Mouse (Mus musculus) forebrain, embryonic 12.5 days (tissue): ENCODE results near the gene Gclc. TPM values are rescaled to one million over a fixed set of nuclear protein-coding genes. Genes with fewer than 3 reads are reported as not detected.
A peak's percentile ranks its signal among the peaks of the same experiment; 100 is the strongest.

ENCODE experiments used
- ATAC-seq: fragments of 200-750 bp; cut with Nextera tagmentation; 2 replicates; pipeline ENCODE4 v1.8.0; 2017; ENCODE audit warnings: moderate TSS enrichment; ENCODE audit not compliant: low FRiP score
- H3K27ac ChIP-seq: fragments of 300-500 bp; sonication (generic); 2 replicates; pipeline ENCODE4 v1.5.1; 2016; ENCODE audit warnings: mild to moderate bottlenecking
- H3K27me3 ChIP-seq: fragments of 300-500 bp; sonication (generic); 2 replicates; pipeline ENCODE4 v1.6.1; 2016; ENCODE audit warnings: mild to moderate bottlenecking
- H3K36me3 ChIP-seq: fragments of 300-500 bp; sonication (generic); replicated peaks from 2 replicates; pipeline ENCODE4 v1.6.1; 2016; ENCODE audit warnings: mild to moderate bottlenecking
- H3K4me1 ChIP-seq: fragments of 300-500 bp; sonication (generic); 2 replicates; pipeline ENCODE4 v1.6.1; 2016
- H3K4me2 ChIP-seq: fragments of 300-500 bp; sonication (generic); 2 replicates; pipeline ENCODE4 v1.6.1; 2016; ENCODE audit warnings: mild to moderate bottlenecking, moderate library complexity
- H3K4me3 ChIP-seq: fragments of 300-500 bp; sonication (generic); replicated peaks from 2 replicates; pipeline ENCODE4 v1.5.1; 2016; ENCODE audit warnings: mild to moderate bottlenecking
- H3K9ac ChIP-seq: fragments of 300-500 bp; sonication (generic); 2 replicates; pipeline ENCODE4 v1.6.1; 2016; ENCODE audit warnings: mild to moderate bottlenecking
- H3K9me3 ChIP-seq: fragments of 300-500 bp; sonication (generic); 2 replicates; pipeline ENCODE4 v1.6.1; 2016
- WGBS: fragments of 180-500 bp; shearing (Covaris S2); methylation state at CpG from one replicate; pipeline ENCODE4 v1.1.7; 2016; 5-methylcytosine and 5-hydroxymethylcytosine counted together
- polyA plus RNA-seq: library from polyadenylated mRNA; unstranded; fragments of >200 nt; fragmentation: Nextera tagmentation; extraction: Ambion mirVana; gene quantifications from 2 replicates; pipeline ENCODE4 v1.2.1, GENCODE M21; 2016

Gene Gclc
- polyA plus RNA-seq, 1 experiment from 2014 or later: 23.5 TPM

GRCm38 (mm10) chr9:77806426-77806825, 52.1 kb downstream of the Gclc start:
- no peak overlapping the region; the same call in 1 of the 2 replicates for H3K4me3 ChIP-seq

GRCm38 (mm10) chr9:77806842-77807668, 52.7 kb downstream of the Gclc start:
- Histone ChIP-seq H3K9ac (peak overlapping the region; percentile 36; the same call in 1 of the 2 replicates), H3K27me3 (no peaks in the 10 kb centered on the region), H3K27ac (no peak overlapping the region), H3K4me3 (no peak overlapping the region; the same call in 1 of the 2 replicates), H3K4me2 (peak overlapping the region; percentile 48), H3K36me3 (no peaks in the 10 kb centered on the region), H3K4me1 (peaks cover 11% of the 10 kb centered on the region), H3K9me3 (no peaks in the 10 kb centered on the region)
- ATAC-seq: peak; percentile 89
- 21% methylated on average over 12 of the region's 12 CpGs for WGBS

More at GRCm38 (mm10) chr9:77806426-77806825, 52.1 kb downstream of the Gclc start:
- no peak overlapping the region for H3K27ac ChIP-seq
- peak overlapping the region; percentile 48 for H3K4me2 ChIP-seq
- H3K9me3 ChIP-seq: no peaks in the 10 kb centered on the region
- H3K36me3 ChIP-seq: no peaks in the 10 kb centered on the region
- H3K9ac ChIP-seq: peak overlapping the region; percentile 36; the same call in 1 of the 2 replicates
- 60% methylated on average over 3 of the region's 3 CpGs for WGBS
- peak; percentile 63; the same call in 1 of the 2 replicates for ATAC-seq
- H3K27me3 ChIP-seq: no peaks in the 10 kb centered on the region
- peaks cover 11% of the 10 kb centered on the region for H3K4me1 ChIP-seq

- Histone ChIP-seq H3K27ac (no peak overlapping the region), H3K4me3 (no peak overlapping the region), H3K4me1 (peaks cover 11% of the 10 kb centered on the region), H3K9ac (no peak overlapping the region), H3K4me2 (no peak overlapping the region), H3K36me3 (no peaks in the 10 kb centered on the region), H3K9me3 (no peaks in the 10 kb centered on the region), H3K27me3 (no peaks in the 10 kb centered on the region)
- no peak for ATAC-seq
- 86% methylated on average over 6 of the region's 6 CpGs for WGBS
Observed at GRCm38 (mm10) chr9:77808481-77808880, 54.1 kb downstream of the Gclc start.

- Histone ChIP-seq H3K36me3 (no peaks in the 10 kb centered on the region), H3K4me2 (no peak overlapping the region), H3K4me1 (no peaks in the 10 kb centered on the region), H3K9me3 (no peaks in the 10 kb centered on the region), H3K9ac (no peak overlapping the region), H3K4me3 (no peak overlapping the region), H3K27me3 (no peaks in the 10 kb centered on the region), H3K27ac (no peak overlapping the region)
- WGBS: 77% methylated on average over 7 of the region's 7 CpGs
- ATAC-seq: no peak
Observed at GRCm38 (mm10) chr9:77818858-77819257, 64.5 kb downstream of the Gclc start.

GRCm38 (mm10) chr9:77819318-77819717, 65.0 kb downstream of the Gclc start:
- Histone ChIP-seq H3K27me3 (no peaks in the 10 kb centered on the region), H3K9ac (no peak overlapping the region), H3K4me3 (no peak overlapping the region), H3K4me1 (no peaks in the 10 kb centered on the region), H3K27ac (no peak overlapping the region), H3K4me2 (no peak overlapping the region), H3K36me3 (no peaks in the 10 kb centered on the region), H3K9me3 (no peaks in the 10 kb centered on the region)
- 82% methylated on average over 2 of the region's 2 CpGs for WGBS
- ATAC-seq: no peak

GRCm38 (mm10) chr9:77820836-77821235, 66.5 kb downstream of the Gclc start:
- Histone ChIP-seq H3K4me1 (peaks cover 6% of the 10 kb centered on the region; the same call in 1 of the 2 replicates), H3K9me3 (no peaks in the 10 kb centered on the region), H3K36me3 (no peaks in the 10 kb centered on the region), H3K27me3 (no peaks in the 10 kb centered on the region), H3K9ac (no peak overlapping the region), H3K27ac (no peak overlapping the region), H3K4me2 (no peak overlapping the region), H3K4me3 (no peak overlapping the region)
- 79% methylated on average over 4 of the region's 4 CpGs for WGBS
- ATAC-seq: no peak

GRCm38 (mm10) chr9:77825380-77825961, 71.1 kb downstream of the Gclc start:
- no peak overlapping the region for H3K4me3 ChIP-seq
- H3K36me3 ChIP-seq: no peaks in the 10 kb centered on the region
- H3K4me2 ChIP-seq: no peak overlapping the region
- H3K9me3 ChIP-seq: no peaks in the 10 kb centered on the region
- peaks cover 6% of the 10 kb centered on the region; the same call in 1 of the 2 replicates for H3K4me1 ChIP-seq
- no peak overlapping the region for H3K9ac ChIP-seq
- 23% methylated on average over 7 of the region's 7 CpGs for WGBS
- H3K27ac ChIP-seq: no peak overlapping the region
- no peaks in the 10 kb centered on the region for H3K27me3 ChIP-seq
- no peak for ATAC-seq

- Histone ChIP-seq H3K4me1 (peaks cover 6% of the 10 kb centered on the region; the same call in 1 of the 2 replicates), H3K9ac (no peak overlapping the region), H3K9me3 (no peaks in the 10 kb centered on the region), H3K27me3 (no peaks in the 10 kb centered on the region), H3K4me2 (no peak overlapping the region), H3K36me3 (no peaks in the 10 kb centered on the region), H3K27ac (no peak overlapping the region), H3K4me3 (no peak overlapping the region)
- WGBS: 41% methylated on average over 4 of the region's 4 CpGs
- no peak for ATAC-seq
Observed at GRCm38 (mm10) chr9:77826237-77826636, 71.9 kb downstream of the Gclc start.

GRCm38 (mm10) chr9:77828531-77828965, 74.2 kb downstream of the Gclc start:
- no peaks in the 10 kb centered on the region for H3K27me3 ChIP-seq
- H3K9ac ChIP-seq: no peak overlapping the region
- peaks cover 6% of the 10 kb centered on the region; the same call in 1 of the 2 replicates for H3K4me1 ChIP-seq
- no peak for ATAC-seq
- no peak overlapping the region for H3K4me3 ChIP-seq
- no peak overlapping the region for H3K27ac ChIP-seq
- 82% methylated on average over 7 of the region's 7 CpGs for WGBS
- no peak overlapping the region for H3K4me2 ChIP-seq
- H3K9me3 ChIP-seq: no peaks in the 10 kb centered on the region
- no peaks in the 10 kb centered on the region for H3K36me3 ChIP-seq

- H3K4me1 ChIP-seq: no peaks in the 10 kb centered on the region
- H3K9me3 ChIP-seq: no peaks in the 10 kb centered on the region
- H3K27me3 ChIP-seq: no peaks in the 10 kb centered on the region
- no peak for ATAC-seq
- no peak overlapping the region for H3K4me2 ChIP-seq
- no peak overlapping the region for H3K27ac ChIP-seq
- H3K4me3 ChIP-seq: no peak overlapping the region
- no peak overlapping the region for H3K9ac ChIP-seq
- 80% methylated on average over 9 of the region's 9 CpGs for WGBS
- H3K36me3 ChIP-seq: no peaks in the 10 kb centered on the region
Observed at GRCm38 (mm10) chr9:77834259-77834993, 80.1 kb downstream of the Gclc start.

GRCm38 (mm10) chr9:77835122-77835521, 80.8 kb downstream of the Gclc start:
- no peak for ATAC-seq
- WGBS: 95% methylated on average over 6 of the region's 6 CpGs

GRCm38 (mm10) chr9:77835756-77836155, 81.4 kb downstream of the Gclc start:
- H3K4me2 ChIP-seq: no peak overlapping the region
- no peaks in the 10 kb centered on the region for H3K4me1 ChIP-seq
- no peak for ATAC-seq
- no peaks in the 10 kb centered on the region for H3K27me3 ChIP-seq
- H3K4me3 ChIP-seq: no peak overlapping the region
- WGBS: 89% methylated on average over 1 of the region's 1 CpGs
- no peak overlapping the region for H3K27ac ChIP-seq
- no peaks in the 10 kb centered on the region for H3K9me3 ChIP-seq
- H3K36me3 ChIP-seq: no peaks in the 10 kb centered on the region
- H3K9ac ChIP-seq: no peak overlapping the region

More at GRCm38 (mm10) chr9:77835122-77835521, 80.8 kb downstream of the Gclc start:
- H3K27ac ChIP-seq: no peak overlapping the region
- no peak overlapping the region for H3K9ac ChIP-seq
- no peaks in the 10 kb centered on the region for H3K36me3 ChIP-seq
- H3K4me3 ChIP-seq: no peak overlapping the region
- H3K4me2 ChIP-seq: no peak overlapping the region
- no peaks in the 10 kb centered on the region for H3K4me1 ChIP-seq
- H3K27me3 ChIP-seq: no peaks in the 10 kb centered on the region
- H3K9me3 ChIP-seq: no peaks in the 10 kb centered on the region
